Comparison of ENCODE assay signal across 8 mouse cellular contexts in the genomic region with DNA sequence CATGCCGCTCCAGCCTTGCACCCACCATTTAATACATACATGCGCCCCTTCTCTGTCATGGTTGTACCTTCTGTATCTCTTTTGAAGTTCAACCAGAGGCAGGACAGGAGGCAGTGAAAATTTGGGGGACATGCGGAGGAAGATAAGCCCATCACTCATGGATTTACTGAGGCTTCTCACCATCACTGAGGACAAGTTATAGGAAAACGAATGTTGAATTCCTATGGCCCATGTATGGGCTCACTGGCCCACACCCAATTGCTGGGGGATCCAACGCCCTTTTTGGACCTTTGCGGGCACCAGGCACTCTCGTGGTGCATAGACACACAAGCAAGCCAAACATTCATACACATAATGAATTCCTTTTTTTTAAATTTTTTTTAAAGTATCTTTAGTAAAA. TPM values are rescaled to one million over a fixed set of nuclear protein-coding genes. Genes with fewer than 3 reads are reported as not detected.
DNase-seq lines count a peak whose midpoint lies in the region; ATAC-seq and TF ChIP-seq lines count a peak whose summit lies in the region.

A gene (plus strand): TSS at position 301 of the 400 bp plus-strand sequence.

- H3K9ac ChIP-seq in CH12.LX (ENCODE audit: insufficient read depth, low read depth): peak within 1 kb of the TSS; percentile 87
- peak within 1 kb of the TSS; percentile 90 for H3K9ac ChIP-seq in limb, embryonic 12.5 days (replicated peaks)

- peaks cover 8% of the 10 kb centered on the region; the same call in 1 of the 2 replicates for H3K79me2 ChIP-seq in CH12.LX (replicated peaks; ENCODE audit: control insufficient read depth, extremely low read depth, insufficient read depth, poor library complexity, severe bottlenecking)

- dilution Hi-C loops in CH12.LX (cut with MboI; ENCODE audit: extremely low pct_ligation_motif_present, extremely low pct_unique_long_range_greater_than_20kb, low sequenced_read_pairs): no loop called here

- H3K9me3 ChIP-seq in CH12.LX (replicated peaks; ENCODE audit: low read length): no peaks in the 10 kb centered on the region
- no peaks in the 10 kb centered on the region for H3K9me3 ChIP-seq in erythroblast, embryonic 14.5 days (ENCODE audit: control insufficient read depth, low read length)
- H3K9me3 ChIP-seq in limb, embryonic 12.5 days: no peaks in the 10 kb centered on the region

- H3K4me2 ChIP-seq in CH12.LX (ENCODE audit: insufficient read depth, low read depth, poor library complexity, severe bottlenecking): peak within 1 kb of the TSS; percentile 89
- peak within 1 kb of the TSS; percentile 81 for H3K4me2 ChIP-seq in limb, embryonic 12.5 days

- no peaks in the 10 kb centered on the region for H3K27me3 ChIP-seq in CH12.LX (replicated peaks)
- peaks cover 27% of the 10 kb centered on the region for H3K27me3 ChIP-seq in erythroblast, embryonic 14.5 days (ENCODE audit: control insufficient read depth)
- H3K27me3 ChIP-seq in limb, embryonic 12.5 days: no peaks in the 10 kb centered on the region

- peaks cover 2 to 22% of the 10 kb centered on the region in 2 experiments; a peak in 2 of 4 replicates for H3K4me1 ChIP-seq in CH12.LX (ENCODE audit: control insufficient read depth in 1 of 2, insufficient read depth in 2 of 2)
- H3K4me1 ChIP-seq in erythroblast, embryonic 14.5 days (ENCODE audit: control insufficient read depth): peaks cover 22% of the 10 kb centered on the region
- H3K4me1 ChIP-seq in limb, embryonic 12.5 days (replicated peaks): peaks cover 12% of the 10 kb centered on the region

- no peak within 1 kb of the TSS for H3K27ac ChIP-seq in CH12.LX (ENCODE audit: insufficient read depth, low read depth)
- peak within 1 kb of the TSS; percentile 97 for H3K27ac ChIP-seq in limb, embryonic 12.5 days

- in situ Hi-C loops in CH12.LX (cut with MboI; ENCODE audit: low pct_ligation_motif_present, low pct_unique_long_range_greater_than_20kb, low sequenced_read_pairs): no loop called here

- H3K36me3 ChIP-seq in CH12.LX (replicated peaks in 1 of 2; ENCODE audit: control insufficient read depth in 1 of 2, insufficient read depth in 1 of 2, low read length in 1 of 2): peaks cover 0 to 8% of the 10 kb centered on the region in 2 experiments
- no peaks in the 10 kb centered on the region for H3K36me3 ChIP-seq in erythroblast, embryonic 14.5 days (ENCODE audit: control insufficient read depth)
- no peaks in the 10 kb centered on the region for H3K36me3 ChIP-seq in limb, embryonic 12.5 days

- no peak for TF ChIP-seq POLR2A in CH12.LX (IDR thresholded peaks at IDR 0.05; ENCODE audit: low read depth, low read length)

- intact Hi-C loops in heart, postnatal 14 days (cut with DNase I): loop anchor here (10.0 kb wide), 1 partner anchor 203 kb away; no protein-coding TSS in a partner anchor

- H3K4me3 ChIP-seq in CH12.LX (replicated peaks in 1 of 3; ENCODE audit: low read depth in 2 of 3, low read length in 2 of 3, poor library complexity in 1 of 3): peak within 1 kb of the TSS; percentile 58 to 90 (median 79)
- peak within 1 kb of the TSS; percentile 81 for H3K4me3 ChIP-seq in erythroblast, embryonic 14.5 days (replicated peaks)
- peak within 1 kb of the TSS; percentile 84 for H3K4me3 ChIP-seq in limb, embryonic 12.5 days (replicated peaks)

- TF ChIP-seq RAD21 in CH12.LX (IDR thresholded peaks at IDR 0.05; ENCODE audit: low read depth, low read length): no peak

- TF ChIP-seq EP300 in CH12.LX (IDR thresholded peaks at IDR 0.05; ENCODE audit: low read length): no peak

- ATAC-seq in limb, embryonic 12.5 days (ENCODE audit: insufficient number of reproducible peaks, insufficient read depth, low FRiP score, low TSS enrichment, low read depth): peak; percentile 34
- ATAC-seq in neutrophil, adult 5-6 weeks (ENCODE audit: extremely low read depth, insufficient number of reproducible peaks, low FRiP score, poor library complexity, severe bottlenecking): no peak

- 51% methylated on average over 7 of the region's 7 CpGs for WGBS in limb, embryonic 12.5 days

- TF ChIP-seq CTCF in CH12.LX (conservative IDR thresholded peaks at IDR 0.05 in 1 of 2, IDR thresholded peaks at IDR 0.05 in 1 of 2; ENCODE audit: low read depth in 2 of 2, low read length in 2 of 2): no peak

- no peak for DNase-seq in adrenal gland, adult 18-20 months (ENCODE audit: low spot score in 2 of 2)
- DNase-seq in adrenal gland, adult (ENCODE audit: inconsistent age in 2 of 2, low spot score in 1 of 2): no peak
- no peak for DNase-seq in CH12.LX (ENCODE audit: extremely low read depth)
- no peak for DNase-seq in heart, postnatal 14 days
- no peak for DNase-seq in urinary bladder, postnatal 36 days (ENCODE audit: low spot score in 2 of 2)

TF ChIP-seq in CH12.LX, 34 proteins besides CTCF, POLR2A, EP300 and RAD21:
- TF ChIP-seq KAT2A (IDR thresholded peaks at IDR 0.05; ENCODE audit: insufficient replicate concordance, low read length) (no peak), GABPA (IDR thresholded peaks at IDR 0.05; ENCODE audit: insufficient replicate concordance, low read depth, low read length) (no peak), RCOR1 (conservative IDR thresholded peaks at IDR 0.05; ENCODE audit: low read depth, low read length) (no peak), MYC (IDR thresholded peaks at IDR 0.05; ENCODE audit: low read depth, low read length) (no peak)

RNA-seq across cellular contexts. Expression of the gene that starts here (rescaled TPM):
- 10 to 100 TPM; 53.8 to 69.4 TPM for total RNA-seq in adrenal gland, adult 18-20 months (2021)
- 24.8 and 29.3 TPM in 2 replicates for total RNA-seq in CH12.LX (2012; rRNA removed)
- 19.3 and 20.1 TPM in 2 replicates for total RNA-seq in CH12.LX (2014; rRNA removed)
- polyA plus RNA-seq in CH12.LX (2012; ENCODE audit: insufficient read length, low read depth): 24.8 and 27.8 TPM in 2 replicates
- 0.08 and 0.20 TPM in 2 replicates for polyA plus RNA-seq in erythroblast, embryonic 14.5 days (2012)
- total RNA-seq in heart, postnatal 14 days (2021): 10 to 100 TPM; 45.7 to 45.9 TPM
- 125 and 129 TPM in 2 replicates for polyA plus RNA-seq in limb, embryonic 12.5 days (2016; fragmentation: Nextera tagmentation; extraction: Ambion mirVana)
- total RNA-seq in neutrophil, adult 5-6 weeks (2017): 27.6 and 43.7 TPM in 2 replicates

Comparison
In these comparisons a context has a peak if more than half of its experiments do, and no peak if none do; other contexts are left out.
1. RNA of the gene that starts here (polyA plus RNA-seq): 125 to 129 TPM in limb, embryonic 12.5 days and 24.8 to 27.8 TPM in CH12.LX; 0.08 to 0.20 TPM in erythroblast, embryonic 14.5 days; every median in the first group is over 10 times any median in the second.
2. Peak in every context shown above with its lines, with median percentiles within 50 percentile points of each other: H3K4me3 ChIP-seq.